Mouse (Mus musculus): ENCODE results near the gene Shisa7. TPM values are rescaled to one million over a fixed set of nuclear protein-coding genes. Genes with fewer than 3 reads are reported as not detected.
"Not testable (repeated sequence)": the region's sequence is repeated elsewhere in the genome, so short reads cannot be mapped to it uniquely, and the experiment has no call there.

Gene Shisa7
- 0.99 and 1.2 TPM in 2 replicates for polyA plus RNA-seq (2015; fragmentation: Nextera tagmentation; extraction: Ambion mirVana)

DNA sequence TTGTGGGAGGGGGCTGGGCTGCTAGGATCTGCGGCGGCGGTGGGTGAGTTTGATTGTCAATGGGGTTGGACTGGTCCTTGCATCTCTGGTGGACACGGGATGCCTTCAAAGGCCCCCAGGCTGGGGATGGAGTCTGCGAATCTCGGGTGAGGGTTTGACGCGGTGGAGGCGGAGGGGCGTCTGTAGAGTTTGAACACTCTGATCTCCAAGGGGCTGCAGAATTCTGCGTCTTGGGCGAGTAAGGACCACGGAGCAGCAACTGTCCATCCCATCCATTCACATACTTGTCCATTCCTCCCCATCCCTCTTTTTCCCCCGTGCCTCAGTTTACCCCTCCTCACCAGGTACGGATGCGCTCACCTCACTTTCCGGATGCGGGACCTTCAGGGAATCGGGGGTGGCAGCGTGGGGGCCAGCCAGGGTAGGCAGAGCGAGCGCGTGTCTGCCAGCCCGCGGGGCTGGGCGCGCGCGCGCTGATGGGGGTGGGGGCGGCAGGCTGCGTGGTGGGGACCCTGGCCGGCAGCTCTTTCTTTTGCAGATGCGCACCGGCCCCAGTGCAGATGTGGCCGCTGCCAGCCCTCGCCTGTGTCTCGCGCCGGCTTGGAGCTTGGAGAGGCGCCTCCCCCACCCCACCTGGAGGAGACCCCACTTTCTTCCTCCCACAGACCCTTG lies at the start of gene Shisa7:
Gene Shisa7 (minus strand): TSS at position 452 of the 672 bp plus-strand sequence.
- H3K9me3 ChIP-seq (ENCODE audit: control insufficient read depth, low read length) = no peaks in the 10 kb centered on the region; the same call in 1 of the 2 replicates
- H3K27ac ChIP-seq (ENCODE audit: low read length) = no peak within 1 kb of the TSS
- peaks cover 43% of the 10 kb centered on the region for H3K27me3 ChIP-seq (ENCODE audit: control insufficient read depth, insufficient read depth, low read depth, low read length)
- peak within 1 kb of the TSS; percentile 48 for H3K4me3 ChIP-seq (ENCODE audit: low read length)
- peak within 1 kb of the TSS; percentile 82 for H3K4me2 ChIP-seq (ENCODE audit: low read depth, low read length)
- H3K36me3 ChIP-seq (ENCODE audit: control insufficient read depth, insufficient read depth, low read length) = no peaks in the 10 kb centered on the region
- WGBS = 1% methylated on average over 40 of the region's 41 CpGs
- ATAC-seq (ENCODE audit: low read depth) = peak; percentile 49
- peaks cover 17% of the 10 kb centered on the region for H3K4me1 ChIP-seq (replicated peaks; ENCODE audit: control insufficient read depth, insufficient read depth, low read length)
- H3K9ac ChIP-seq (ENCODE audit: low read length) = peak within 1 kb of the TSS; percentile 49

DNA sequence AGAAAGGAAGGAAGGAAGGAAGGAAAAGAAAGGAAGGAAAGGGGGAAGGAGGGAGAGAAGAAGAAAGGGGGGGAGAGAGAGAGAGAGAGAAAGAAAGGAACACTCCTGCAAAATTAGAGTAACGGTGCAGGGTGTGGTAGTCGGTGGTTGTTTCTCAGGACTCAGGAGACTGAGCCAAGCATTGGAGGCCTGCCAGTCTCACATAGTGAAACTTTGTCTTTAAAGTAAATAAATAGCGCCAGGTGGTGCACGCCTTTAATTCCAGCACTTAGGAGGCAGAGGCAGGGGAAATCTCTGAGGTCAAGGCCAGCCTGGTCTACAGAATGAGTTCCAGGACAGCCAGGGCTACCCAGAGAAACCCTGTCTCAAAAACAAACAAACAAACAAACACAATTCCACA lies 42.2 kb upstream of the Shisa7 start:
- Histone ChIP-seq H3K27ac (ENCODE audit: low read length) (no peak overlapping the region), H3K4me1 (replicated peaks; ENCODE audit: control insufficient read depth, insufficient read depth, low read length) (no peaks in the 10 kb centered on the region), H3K4me3 (ENCODE audit: low read length) (no peak overlapping the region), H3K36me3 (ENCODE audit: control insufficient read depth, insufficient read depth, low read length) (no peaks in the 10 kb centered on the region), H3K9ac (ENCODE audit: low read length) (no peak overlapping the region), H3K4me2 (ENCODE audit: low read depth, low read length) (no peak overlapping the region), H3K9me3 (ENCODE audit: control insufficient read depth, low read length) (no peaks in the 10 kb centered on the region), H3K27me3 (ENCODE audit: control insufficient read depth, insufficient read depth, low read depth, low read length) (no peaks in the 10 kb centered on the region)
- WGBS = 25% methylated on average over 4 of the region's 4 CpGs
- ATAC-seq (ENCODE audit: low read depth) = no peak

DNA sequence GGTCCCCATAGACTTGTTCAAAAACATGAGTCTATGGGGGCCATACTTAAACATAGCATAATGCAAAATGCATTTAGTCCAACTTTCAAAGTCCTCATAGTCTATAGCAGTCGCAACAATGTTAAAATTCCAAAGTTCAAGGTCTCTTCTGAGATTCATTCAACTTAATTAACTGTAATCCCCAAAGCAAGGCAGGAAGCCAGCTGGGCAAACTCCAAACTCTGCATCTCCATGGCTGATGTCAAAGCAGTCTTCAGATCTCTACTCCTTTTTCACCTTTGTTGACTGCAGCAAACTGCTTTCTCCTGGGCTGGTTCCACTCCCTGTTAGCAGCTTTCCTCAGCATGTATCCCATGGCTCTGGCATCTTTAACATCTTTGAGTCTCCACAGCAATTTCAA lies 34.5 kb upstream of the Shisa7 start:
- not testable (repeated sequence) for ATAC-seq (ENCODE audit: low read depth); H3K4me1 ChIP-seq (replicated peaks; ENCODE audit: control insufficient read depth, insufficient read depth, low read length); H3K9me3 ChIP-seq (ENCODE audit: control insufficient read depth, low read length); H3K4me2 ChIP-seq (ENCODE audit: low read depth, low read length); H3K4me3 ChIP-seq (ENCODE audit: low read length); H3K9ac ChIP-seq (ENCODE audit: low read length); H3K36me3 ChIP-seq (ENCODE audit: control insufficient read depth, insufficient read depth, low read length); H3K27me3 ChIP-seq (ENCODE audit: control insufficient read depth, insufficient read depth, low read depth, low read length); H3K27ac ChIP-seq (ENCODE audit: low read length)
- WGBS = 90% methylated on average over 1 of the region's 1 CpGs

DNA sequence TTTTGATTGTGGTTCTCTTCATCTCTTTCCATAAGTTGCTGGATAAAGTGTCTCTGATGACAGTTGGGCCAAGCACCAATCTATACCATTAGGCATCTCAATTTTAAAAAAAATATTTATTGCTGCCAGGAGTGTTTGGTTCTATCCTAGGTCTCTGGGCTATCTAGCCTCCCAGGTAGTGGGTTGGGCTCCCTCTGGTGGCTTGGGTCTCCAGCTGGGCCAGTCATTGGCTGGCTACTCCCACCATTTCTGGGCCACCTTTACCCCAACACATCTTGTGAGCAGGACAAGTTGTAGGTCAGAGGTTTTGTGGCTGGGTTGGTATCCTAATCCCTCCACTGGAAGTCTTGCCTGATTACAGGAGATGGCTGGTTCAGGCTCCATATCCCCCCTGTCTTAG lies 33.7 kb upstream of the Shisa7 start:
- H3K4me2 ChIP-seq (ENCODE audit: low read depth, low read length) = no peak overlapping the region
- no peak overlapping the region for H3K9ac ChIP-seq (ENCODE audit: low read length)
- H3K9me3 ChIP-seq (ENCODE audit: control insufficient read depth, low read length) = no peaks in the 10 kb centered on the region
- no peak for ATAC-seq (ENCODE audit: low read depth)
- H3K27me3 ChIP-seq (ENCODE audit: control insufficient read depth, insufficient read depth, low read depth, low read length) = no peaks in the 10 kb centered on the region
- H3K27ac ChIP-seq (ENCODE audit: low read length) = no peak overlapping the region
- H3K4me3 ChIP-seq (ENCODE audit: low read length) = no peak overlapping the region
- no peaks in the 10 kb centered on the region for H3K36me3 ChIP-seq (ENCODE audit: control insufficient read depth, insufficient read depth, low read length)
- peaks cover 7% of the 10 kb centered on the region for H3K4me1 ChIP-seq (replicated peaks; ENCODE audit: control insufficient read depth, insufficient read depth, low read length)

DNA sequence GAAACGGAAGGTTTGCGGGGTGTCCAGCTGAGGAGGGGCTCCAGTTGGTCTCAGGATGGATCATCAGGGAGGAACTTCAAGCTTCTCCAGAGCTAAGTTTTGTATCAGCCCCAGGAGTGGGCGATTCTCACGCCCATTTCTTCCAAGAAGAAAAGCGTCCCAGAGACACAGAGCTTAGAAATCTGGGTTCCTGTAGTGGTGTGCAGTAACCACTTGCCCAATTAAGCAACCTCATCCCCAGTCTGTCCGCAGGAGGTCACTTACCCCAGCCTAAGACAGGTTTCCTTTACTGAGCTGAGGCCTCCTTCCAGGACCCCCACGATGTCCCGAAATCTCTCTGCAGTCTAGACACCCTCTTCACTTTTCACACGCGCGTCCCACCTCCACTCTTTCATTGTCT lies 32.7 kb upstream of the Shisa7 start:
- 4% methylated on average over 11 of the region's 11 CpGs for WGBS
- H3K9me3 ChIP-seq (ENCODE audit: control insufficient read depth, low read length) = no peaks in the 10 kb centered on the region
- H3K4me3 ChIP-seq (ENCODE audit: low read length) = peak overlapping the region; percentile 69
- ATAC-seq (ENCODE audit: low read depth) = peak; percentile 34
- H3K4me2 ChIP-seq (ENCODE audit: low read depth, low read length) = peak overlapping the region; percentile 92
- H3K27me3 ChIP-seq (ENCODE audit: control insufficient read depth, insufficient read depth, low read depth, low read length) = no peaks in the 10 kb centered on the region
- no peaks in the 10 kb centered on the region for H3K36me3 ChIP-seq (ENCODE audit: control insufficient read depth, insufficient read depth, low read length)
- H3K27ac ChIP-seq (ENCODE audit: low read length) = peak overlapping the region; percentile 44; the same call in 1 of the 2 replicates
- peaks cover 7% of the 10 kb centered on the region for H3K4me1 ChIP-seq (replicated peaks; ENCODE audit: control insufficient read depth, insufficient read depth, low read length)
- peak overlapping the region; percentile 77 for H3K9ac ChIP-seq (ENCODE audit: low read length)

DNA sequence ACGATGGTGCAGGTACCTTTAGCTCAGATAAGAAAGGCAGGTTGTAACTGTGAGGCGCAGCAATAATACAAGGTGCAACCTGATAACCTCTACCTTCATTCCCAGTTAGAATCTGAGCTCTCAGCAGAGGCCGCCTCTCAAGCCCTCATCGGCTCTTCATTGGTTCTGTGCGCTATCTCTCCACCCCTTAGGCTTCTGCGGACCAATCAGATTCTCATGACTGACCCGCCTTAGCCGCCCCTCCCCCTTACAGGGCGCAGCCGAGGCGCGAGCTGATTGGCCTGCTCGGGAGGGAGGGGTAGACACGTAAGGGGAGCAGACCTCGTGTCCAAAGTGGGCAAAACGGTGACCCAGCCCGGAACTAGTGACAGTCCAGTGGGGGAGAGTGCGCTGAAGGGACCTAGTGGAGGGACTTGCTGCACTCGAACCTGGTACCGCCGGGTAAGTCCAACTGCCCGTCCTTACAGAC lies 32.3 kb upstream of the Shisa7 start, which contains the start of gene Isoc2a:
Gene Isoc2a (plus strand): TSS at position 401 of the 469 bp plus-strand sequence.
- H3K27me3 ChIP-seq (ENCODE audit: control insufficient read depth, insufficient read depth, low read depth, low read length) = no peaks in the 10 kb centered on the region
- H3K36me3 ChIP-seq (ENCODE audit: control insufficient read depth, insufficient read depth, low read length) = no peaks in the 10 kb centered on the region
- no peaks in the 10 kb centered on the region for H3K9me3 ChIP-seq (ENCODE audit: control insufficient read depth, low read length)
- H3K4me1 ChIP-seq (replicated peaks; ENCODE audit: control insufficient read depth, insufficient read depth, low read length) = peaks cover 7% of the 10 kb centered on the region
- peak within 1 kb of the TSS; percentile 69 for H3K4me3 ChIP-seq (ENCODE audit: low read length)
- peak; percentile 100 for ATAC-seq (ENCODE audit: low read depth)
- whole genome bisulfite sequencing = under 1% methylated on average over 22 of the region's 22 CpGs
- peak within 1 kb of the TSS; percentile 92 for H3K4me2 ChIP-seq (ENCODE audit: low read depth, low read length)
- peak within 1 kb of the TSS; percentile 44; the same call in 1 of the 2 replicates for H3K27ac ChIP-seq (ENCODE audit: low read length)
- H3K9ac ChIP-seq (ENCODE audit: low read length) = peak within 1 kb of the TSS; percentile 77

DNA sequence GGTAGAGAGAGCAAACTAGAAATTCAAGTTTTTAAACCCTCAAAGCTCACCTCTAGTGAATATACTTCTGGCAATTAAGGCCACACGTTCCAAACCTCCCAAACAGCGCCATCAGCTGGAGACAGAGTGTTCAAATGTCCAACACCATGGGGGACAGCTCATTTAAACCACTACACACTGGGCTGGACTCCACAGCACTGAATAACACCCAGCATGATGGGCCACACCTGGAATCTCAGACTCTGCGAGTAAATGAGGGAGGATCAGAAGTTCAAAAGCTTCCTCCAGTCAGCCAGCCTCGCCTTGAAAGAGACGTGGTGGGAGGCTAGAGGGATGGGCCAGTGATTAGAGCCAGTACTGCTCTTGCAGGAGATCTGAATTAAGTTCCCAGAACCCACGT lies 25.6 kb upstream of the Shisa7 start, which contains the start of gene Isoc2b:
Gene Isoc2b (minus strand): TSS at position 126 of the 400 bp plus-strand sequence.
- Histone ChIP-seq H3K4me2 (ENCODE audit: low read depth, low read length) (no peak within 1 kb of the TSS), H3K9ac (ENCODE audit: low read length) (no peak within 1 kb of the TSS), H3K27ac (ENCODE audit: low read length) (no peak within 1 kb of the TSS), H3K4me3 (ENCODE audit: low read length) (no peak within 1 kb of the TSS), H3K9me3 (ENCODE audit: control insufficient read depth, low read length) (no peaks in the 10 kb centered on the region; the same call in 1 of the 2 replicates), H3K36me3 (ENCODE audit: control insufficient read depth, insufficient read depth, low read length) (no peaks in the 10 kb centered on the region), H3K4me1 (replicated peaks; ENCODE audit: control insufficient read depth, insufficient read depth, low read length) (peaks cover 14% of the 10 kb centered on the region), H3K27me3 (ENCODE audit: control insufficient read depth, insufficient read depth, low read depth, low read length) (no peaks in the 10 kb centered on the region)
- WGBS = 44% methylated on average over 6 of the region's 6 CpGs
- ATAC-seq (ENCODE audit: low read depth) = no peak

DNA sequence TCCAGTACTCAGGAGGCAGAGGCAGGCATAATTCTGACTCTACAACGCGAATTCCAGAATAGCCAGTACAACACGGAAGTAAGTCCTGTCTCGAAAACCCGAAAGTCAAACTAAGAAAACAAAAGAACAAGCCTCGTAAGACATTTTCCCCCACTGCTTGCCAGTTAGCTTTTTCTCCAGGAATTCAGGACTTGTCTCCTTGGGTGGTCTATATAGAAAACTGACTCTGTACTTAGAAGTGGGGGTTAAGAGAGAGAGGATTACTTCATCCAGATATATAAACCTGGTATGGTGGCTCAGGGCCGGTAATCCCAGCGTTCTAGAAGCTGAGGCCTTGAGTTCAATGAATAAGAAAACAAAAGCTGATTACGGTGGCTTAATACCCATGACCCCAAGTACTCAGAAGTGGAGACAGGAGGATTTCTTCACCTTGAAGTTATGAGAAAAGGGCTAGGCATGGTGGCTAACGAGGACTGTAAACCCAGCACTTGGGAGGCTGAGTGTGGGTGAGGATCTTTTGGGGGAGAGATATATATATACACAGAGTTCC lies 22.2 kb upstream of the Shisa7 start:
- peak overlapping the region; percentile 66 for H3K4me3 ChIP-seq (ENCODE audit: low read length)
- WGBS = 32% methylated on average over 10 of the region's 10 CpGs
- peaks cover 22% of the 10 kb centered on the region for H3K4me1 ChIP-seq (replicated peaks; ENCODE audit: control insufficient read depth, insufficient read depth, low read length)
- H3K27ac ChIP-seq (ENCODE audit: low read length) = peak overlapping the region; percentile 80
- ATAC-seq (ENCODE audit: low read depth) = no peak
- H3K4me2 ChIP-seq (ENCODE audit: low read depth, low read length) = peak overlapping the region; percentile 61
- no peaks in the 10 kb centered on the region for H3K27me3 ChIP-seq (ENCODE audit: control insufficient read depth, insufficient read depth, low read depth, low read length)
- peak overlapping the region; percentile 76 for H3K9ac ChIP-seq (ENCODE audit: low read length)
- H3K9me3 ChIP-seq (ENCODE audit: control insufficient read depth, low read length) = no peaks in the 10 kb centered on the region; the same call in 1 of the 2 replicates
- no peaks in the 10 kb centered on the region for H3K36me3 ChIP-seq (ENCODE audit: control insufficient read depth, insufficient read depth, low read length)
